Mouse (Mus musculus): ENCODE results near the gene Krt8.

Krt8 gene

GRCm38 (mm10) chr15:102004189-102004588, at the start of gene Krt8:
Gene Krt8 (minus strand): TSS chr15:102004482.
- no peak for DNase-seq (ENCODE audit: low spot score in 2 of 2)

- peak; percentile 25 for DNase-seq (ENCODE audit: low spot score in 2 of 2)
These were observed 47.8 kb upstream of the Krt8 start for GRCm38 (mm10) chr15:102051920-102052683.

GRCm38 (mm10) chr15:102049871-102050270, 45.6 kb upstream of the Krt8 start:
- no peak for DNase-seq (ENCODE audit: low spot score in 2 of 2)

- no peak for DNase-seq (ENCODE audit: low spot score in 2 of 2)
These were observed 43.7 kb upstream of the Krt8 start for GRCm38 (mm10) chr15:102048006-102048405.

GRCm38 (mm10) chr15:102045691-102046090, 41.4 kb upstream of the Krt8 start:
- no peak for DNase-seq (ENCODE audit: low spot score in 2 of 2)

- DNase-seq (ENCODE audit: low spot score in 2 of 2): no peak
These were observed 40.5 kb upstream of the Krt8 start for GRCm38 (mm10) chr15:102044745-102045144.

GRCm38 (mm10) chr15:102041951-102042350, 37.7 kb upstream of the Krt8 start:
- DNase-seq (ENCODE audit: low spot score in 2 of 2): no peak

GRCm38 (mm10) chr15:102040277-102040676, 36.0 kb upstream of the Krt8 start:
- no peak for DNase-seq (ENCODE audit: low spot score in 2 of 2)

GRCm38 (mm10) chr15:102034121-102035053, 30.1 kb upstream of the Krt8 start:
- DNase-seq (ENCODE audit: low spot score in 2 of 2): no peak

- no peak for DNase-seq (ENCODE audit: low spot score in 2 of 2)
These were observed 23.8 kb upstream of the Krt8 start, which contains the start of gene Krt18 for GRCm38 (mm10) chr15:102028040-102028439. Gene Krt18 (plus strand): TSS chr15:102028180.

- DNase-seq (ENCODE audit: low spot score in 2 of 2): no peak
These were observed 22.1 kb upstream of the Krt8 start for GRCm38 (mm10) chr15:102026430-102026829.

- no peak for DNase-seq (ENCODE audit: low spot score in 2 of 2)
These were observed 21.0 kb upstream of the Krt8 start for GRCm38 (mm10) chr15:102025136-102025872.

GRCm38 (mm10) chr15:102023888-102024287, 19.6 kb upstream of the Krt8 start:
- DNase-seq (ENCODE audit: low spot score in 2 of 2): no peak

- no peak for DNase-seq (ENCODE audit: low spot score in 2 of 2)
These were observed 18.2 kb upstream of the Krt8 start for GRCm38 (mm10) chr15:102022481-102022880.

- DNase-seq (ENCODE audit: low spot score in 2 of 2): no peak
These were observed 13.7 kb upstream of the Krt8 start for GRCm38 (mm10) chr15:102017918-102018463.

GRCm38 (mm10) chr15:102016787-102017186, 12.5 kb upstream of the Krt8 start:
- DNase-seq (ENCODE audit: low spot score in 2 of 2): no peak

GRCm38 (mm10) chr15:102016096-102016495, 11.8 kb upstream of the Krt8 start:
- no peak for DNase-seq (ENCODE audit: low spot score in 2 of 2)

- no peak for DNase-seq (ENCODE audit: low spot score in 2 of 2)
These were observed 10.6 kb upstream of the Krt8 start for GRCm38 (mm10) chr15:102014848-102015247.

GRCm38 (mm10) chr15:102013651-102014050, 9.4 kb upstream of the Krt8 start:
- DNase-seq (ENCODE audit: low spot score in 2 of 2): peak in 1 of 2 experiments; percentile 6

GRCm38 (mm10) chr15:102012260-102012765, 8.0 kb upstream of the Krt8 start:
- no peak for DNase-seq (ENCODE audit: low spot score in 2 of 2)

GRCm38 (mm10) chr15:102010569-102011245, 6.4 kb upstream of the Krt8 start:
- DNase-seq (ENCODE audit: low spot score in 2 of 2): no peak

Data from right cerebral cortex, postnatal 36 days (tissue).